Mouse (Mus musculus): ENCODE measurements at regions not wholly inside any gene's neighbourhood (a gene's known extent, or its start where the extent isn't known, plus 50 kb on each side); places are given as distances from the start of the nearest gene placed in this dataset.

- DNase-seq (ENCODE audit: low read depth in 1 of 2, low spot score in 2 of 2) = no peak
Observed at GRCm38 (mm10) chr4:54027565-54028237, 201.9 kb downstream of the Tmem38b start.

GRCm38 (mm10) chr4:54045258-54046029 is 219.6 kb downstream of the Tmem38b start:
- DNase-seq (ENCODE audit: low read depth in 1 of 2, low spot score in 2 of 2) = no peak

- no peak for DNase-seq (ENCODE audit: low read depth in 1 of 2, low spot score in 2 of 2)
Observed at GRCm38 (mm10) chr4:54064331-54064730, 238.5 kb downstream of the Tmem38b start.

GRCm38 (mm10) chr4:54071951-54072350 is 246.1 kb downstream of the Tmem38b start:
- no peak for DNase-seq (ENCODE audit: low read depth in 1 of 2, low spot score in 2 of 2)

- no peak for DNase-seq (ENCODE audit: low read depth in 1 of 2, low spot score in 2 of 2)
Observed at GRCm38 (mm10) chr4:54072482-54072881, 246.6 kb downstream of the Tmem38b start.

- no peak for DNase-seq (ENCODE audit: low read depth in 1 of 2, low spot score in 2 of 2)
Observed at GRCm38 (mm10) chr4:54072932-54073331, 247.1 kb downstream of the Tmem38b start.

GRCm38 (mm10) chr4:54073483-54073882 is 247.6 kb downstream of the Tmem38b start:
- DNase-seq (ENCODE audit: low read depth in 1 of 2, low spot score in 2 of 2) = no peak

GRCm38 (mm10) chr4:54074226-54074625 is 248.4 kb downstream of the Tmem38b start:
- DNase-seq (ENCODE audit: low read depth in 1 of 2, low spot score in 2 of 2) = no peak

- DNase-seq (ENCODE audit: low read depth in 1 of 2, low spot score in 2 of 2) = no peak
Observed at GRCm38 (mm10) chr4:54080526-54080925, 254.7 kb downstream of the Tmem38b start.

- no peak for DNase-seq (ENCODE audit: low read depth in 1 of 2, low spot score in 2 of 2)
Observed at GRCm38 (mm10) chr4:54081411-54081810, 255.6 kb downstream of the Tmem38b start.

GRCm38 (mm10) chr4:54084747-54085146 is 258.9 kb downstream of the Tmem38b start:
- no peak for DNase-seq (ENCODE audit: low read depth in 1 of 2, low spot score in 2 of 2)

- DNase-seq (ENCODE audit: low read depth in 1 of 2, low spot score in 2 of 2) = no peak
Observed at GRCm38 (mm10) chr4:54094285-54094997, 268.6 kb downstream of the Tmem38b start.

GRCm38 (mm10) chr4:54095200-54095930 is 269.5 kb downstream of the Tmem38b start:
- DNase-seq (ENCODE audit: low read depth in 1 of 2, low spot score in 2 of 2) = no peak

- no peak for DNase-seq (ENCODE audit: low read depth in 1 of 2, low spot score in 2 of 2)
Observed at GRCm38 (mm10) chr4:54097543-54097942, 271.7 kb downstream of the Tmem38b start.

GRCm38 (mm10) chr4:54100282-54100681 is 274.4 kb downstream of the Tmem38b start:
- no peak for DNase-seq (ENCODE audit: low read depth in 1 of 2, low spot score in 2 of 2)

- no peak for DNase-seq (ENCODE audit: low read depth in 1 of 2, low spot score in 2 of 2)
Observed at GRCm38 (mm10) chr4:54106976-54107375, 281.1 kb downstream of the Tmem38b start.

- DNase-seq (ENCODE audit: low read depth in 1 of 2, low spot score in 2 of 2) = no peak
Observed at GRCm38 (mm10) chr4:54116310-54116709, 290.5 kb downstream of the Tmem38b start.

GRCm38 (mm10) chr4:54118179-54118846 is 292.5 kb downstream of the Tmem38b start:
- no peak for DNase-seq (ENCODE audit: low read depth in 1 of 2, low spot score in 2 of 2)

- no peak for DNase-seq (ENCODE audit: low read depth in 1 of 2, low spot score in 2 of 2)
Observed at GRCm38 (mm10) chr4:54128717-54129698, 303.2 kb downstream of the Tmem38b start.

- no peak for DNase-seq (ENCODE audit: low read depth in 1 of 2, low spot score in 2 of 2)
Observed at GRCm38 (mm10) chr4:54156146-54156545, 330.3 kb downstream of the Tmem38b start.

Measured in monocyte, adult 2 months (primary cell).